Mouse (Mus musculus) embryo, embryonic 10.5 days (tissue): ENCODE measurements at regions not wholly inside any gene's neighbourhood (a gene's known extent, or its start where the extent isn't known, plus 50 kb on each side); places are given as distances from the start of the nearest gene placed in this dataset.

ENCODE experiments used
- DNase-seq: peaks from one replicate; pipeline ENCODE4 v3.0.0-alpha.2; 2015; ENCODE audit warnings: low spot score

GRCm38 (mm10) chr7:72926772-72927380 is 448.4 kb upstream of the Rgma start:
- peak; percentile 45 for DNase-seq

GRCm38 (mm10) chr7:72938842-72939241 is 436.5 kb upstream of the Rgma start:
- DNase-seq: no peak

- no peak for DNase-seq
Observed at GRCm38 (mm10) chr7:72947531-72947930, 427.8 kb upstream of the Rgma start.

- DNase-seq: no peak
Observed at GRCm38 (mm10) chr7:72948026-72948425, 427.3 kb upstream of the Rgma start.

GRCm38 (mm10) chr7:72948666-72949065 is 426.6 kb upstream of the Rgma start:
- DNase-seq: no peak

- DNase-seq: no peak
Observed at GRCm38 (mm10) chr7:72949886-72950285, 425.4 kb upstream of the Rgma start.

- DNase-seq: no peak
Observed at GRCm38 (mm10) chr7:72957674-72958073, 417.6 kb upstream of the Rgma start.

GRCm38 (mm10) chr7:72961321-72961720 is 414.0 kb upstream of the Rgma start:
- DNase-seq: no peak

GRCm38 (mm10) chr7:72962815-72963214 is 412.5 kb upstream of the Rgma start:
- DNase-seq: no peak

- no peak for DNase-seq
Observed at GRCm38 (mm10) chr7:72963908-72964307, 411.4 kb upstream of the Rgma start.

- peak; percentile 52 for DNase-seq
Observed at GRCm38 (mm10) chr7:72968193-72968592, 407.1 kb upstream of the Rgma start.

- DNase-seq: no peak
Observed at GRCm38 (mm10) chr7:72971506-72972267, 403.6 kb upstream of the Rgma start.

- DNase-seq: no peak
Observed at GRCm38 (mm10) chr7:72972397-72972796, 402.9 kb upstream of the Rgma start.

GRCm38 (mm10) chr7:72973771-72974170 is 401.5 kb upstream of the Rgma start:
- DNase-seq: no peak

GRCm38 (mm10) chr7:72974384-72974783 is 400.9 kb upstream of the Rgma start:
- DNase-seq: no peak

GRCm38 (mm10) chr7:72990559-72991429 is 384.5 kb upstream of the Rgma start:
- DNase-seq: no peak

- peak; percentile 30 for DNase-seq
Observed at GRCm38 (mm10) chr7:72998374-72998773, 376.9 kb upstream of the Rgma start.

- DNase-seq: no peak
Observed at GRCm38 (mm10) chr7:73019151-73019550, 356.2 kb upstream of the Rgma start.

- DNase-seq: no peak
Observed at GRCm38 (mm10) chr7:73019764-73020354, 355.4 kb upstream of the Rgma start.

- DNase-seq: no peak
Observed at GRCm38 (mm10) chr7:73021786-73022185, 353.5 kb upstream of the Rgma start.

- DNase-seq: no peak
Observed at GRCm38 (mm10) chr7:73025640-73026039, 349.7 kb upstream of the Rgma start.

GRCm38 (mm10) chr7:73028952-73029351 is 346.4 kb upstream of the Rgma start:
- no peak for DNase-seq
